Mouse (Mus musculus): ENCODE results near the gene Ano6. TPM values are rescaled to one million over a fixed set of nuclear protein-coding genes. Genes with fewer than 3 reads are reported as not detected.

Ano6 gene
- polyA plus RNA-seq, 1 experiment from 2014 or later: 32.4 TPM

GRCm38 (mm10) chr15:95929087-95929486 is 138.4 kb downstream of the Ano6 start:
- H3K4me1 ChIP-seq: peaks cover 5% of the 10 kb centered on the region
- peaks cover 7% of the 10 kb centered on the region; the same call in 1 of the 2 replicates for H3K9me3 ChIP-seq
- H3K27me3 ChIP-seq (ENCODE audit: poor library complexity, severe bottlenecking): no peaks in the 10 kb centered on the region
- WGBS: 92% methylated on average over 6 of the region's 6 CpGs
- H3K27ac ChIP-seq: no peak overlapping the region
- DNase-seq (ENCODE audit: extremely low spot score, low spot score): no peak
- no peak overlapping the region for H3K4me3 ChIP-seq
- H3K36me3 ChIP-seq (replicated peaks): peaks cover 48% of the 10 kb centered on the region

GRCm38 (mm10) chr15:95931013-95931775 is 140.6 kb downstream of the Ano6 start:
- DNase-seq (ENCODE audit: extremely low spot score, low spot score): no peak
- Histone ChIP-seq H3K4me3 (no peak overlapping the region), H3K27me3 (ENCODE audit: poor library complexity, severe bottlenecking) (no peaks in the 10 kb centered on the region), H3K36me3 (replicated peaks) (peaks cover 48% of the 10 kb centered on the region), H3K9me3 (peaks cover 7% of the 10 kb centered on the region; the same call in 1 of the 2 replicates), H3K27ac (no peak overlapping the region), H3K4me1 (peaks cover 5% of the 10 kb centered on the region)
- 93% methylated on average over 16 of the region's 16 CpGs for WGBS

- no peaks in the 10 kb centered on the region for H3K27me3 ChIP-seq (ENCODE audit: poor library complexity, severe bottlenecking)
- H3K9me3 ChIP-seq: peaks cover 7% of the 10 kb centered on the region; the same call in 1 of the 2 replicates
- 94% methylated on average over 5 of the region's 5 CpGs for WGBS
- peaks cover 49% of the 10 kb centered on the region for H3K36me3 ChIP-seq (replicated peaks)
- peaks cover 5% of the 10 kb centered on the region for H3K4me1 ChIP-seq
- DNase-seq (ENCODE audit: extremely low spot score, low spot score): no peak
- H3K4me3 ChIP-seq: no peak overlapping the region
- no peak overlapping the region for H3K27ac ChIP-seq
Measured at GRCm38 (mm10) chr15:95932358-95932757, 141.7 kb downstream of the Ano6 start.

- H3K36me3 ChIP-seq (replicated peaks): peaks cover 47% of the 10 kb centered on the region
- no peak overlapping the region for H3K4me3 ChIP-seq
- peaks cover 5% of the 10 kb centered on the region for H3K4me1 ChIP-seq
- 84% methylated on average over 11 of the region's 11 CpGs for WGBS
- H3K9me3 ChIP-seq: peaks cover 17% of the 10 kb centered on the region; the same call in 1 of the 2 replicates
- DNase-seq (ENCODE audit: extremely low spot score, low spot score): no peak
- no peak overlapping the region for H3K27ac ChIP-seq
- H3K27me3 ChIP-seq (ENCODE audit: poor library complexity, severe bottlenecking): no peaks in the 10 kb centered on the region
Measured at GRCm38 (mm10) chr15:95935141-95935540, 144.5 kb downstream of the Ano6 start.

GRCm38 (mm10) chr15:95943470-95943869 is 152.8 kb downstream of the Ano6 start:
- no peak for DNase-seq (ENCODE audit: extremely low spot score, low spot score)
- Histone ChIP-seq H3K9me3 (peaks cover 11% of the 10 kb centered on the region; the same call in 1 of the 2 replicates), H3K36me3 (replicated peaks) (peaks cover 46% of the 10 kb centered on the region), H3K27me3 (ENCODE audit: poor library complexity, severe bottlenecking) (no peaks in the 10 kb centered on the region), H3K4me1 (peaks cover 10% of the 10 kb centered on the region), H3K4me3 (no peak overlapping the region), H3K27ac (no peak overlapping the region)
- WGBS: 70% methylated on average over 4 of the region's 4 CpGs

- WGBS: 84% methylated on average over 6 of the region's 6 CpGs
Measured at GRCm38 (mm10) chr15:95944299-95944698, 153.7 kb downstream of the Ano6 start.

GRCm38 (mm10) chr15:95945951-95946708 is 155.5 kb downstream of the Ano6 start:
- 0 out of 2 replicates have a peak overlapping the region, but pooled peaks have one; percentile 51 for H3K27ac ChIP-seq
- H3K4me1 ChIP-seq: peaks cover 10% of the 10 kb centered on the region
- no peak overlapping the region for H3K4me3 ChIP-seq
- H3K36me3 ChIP-seq (replicated peaks): peaks cover 51% of the 10 kb centered on the region
- H3K27me3 ChIP-seq (ENCODE audit: poor library complexity, severe bottlenecking): no peaks in the 10 kb centered on the region
- DNase-seq (ENCODE audit: extremely low spot score, low spot score): no peak
- 63% methylated on average over 11 of the region's 11 CpGs for WGBS
- no peaks in the 10 kb centered on the region for H3K9me3 ChIP-seq

More at GRCm38 (mm10) chr15:95944299-95944698, 153.7 kb downstream of the Ano6 start:
- H3K27me3 ChIP-seq (ENCODE audit: poor library complexity, severe bottlenecking): no peaks in the 10 kb centered on the region
- H3K4me1 ChIP-seq: peaks cover 10% of the 10 kb centered on the region
- H3K9me3 ChIP-seq: peaks cover 4% of the 10 kb centered on the region; the same call in 1 of the 2 replicates
- H3K27ac ChIP-seq: no peak overlapping the region
- H3K4me3 ChIP-seq: no peak overlapping the region
- no peak for DNase-seq (ENCODE audit: extremely low spot score, low spot score)
- H3K36me3 ChIP-seq (replicated peaks): peaks cover 46% of the 10 kb centered on the region

GRCm38 (mm10) chr15:95948411-95948810 is 157.8 kb downstream of the Ano6 start:
- Histone ChIP-seq H3K27me3 (ENCODE audit: poor library complexity, severe bottlenecking) (no peaks in the 10 kb centered on the region), H3K27ac (no peak overlapping the region), H3K9me3 (no peaks in the 10 kb centered on the region), H3K36me3 (replicated peaks) (peaks cover 49% of the 10 kb centered on the region), H3K4me3 (no peak overlapping the region), H3K4me1 (peaks cover 14% of the 10 kb centered on the region)
- no peak for DNase-seq (ENCODE audit: extremely low spot score, low spot score)
- WGBS: 96% methylated on average over 18 of the region's 18 CpGs

- no peak overlapping the region for H3K27ac ChIP-seq
- no peaks in the 10 kb centered on the region for H3K27me3 ChIP-seq (ENCODE audit: poor library complexity, severe bottlenecking)
- no peak for DNase-seq (ENCODE audit: extremely low spot score, low spot score)
- WGBS: 96% methylated on average over 13 of the region's 13 CpGs
- no peaks in the 10 kb centered on the region for H3K9me3 ChIP-seq
- peaks cover 14% of the 10 kb centered on the region for H3K4me1 ChIP-seq
- H3K36me3 ChIP-seq (replicated peaks): peaks cover 54% of the 10 kb centered on the region
- no peak overlapping the region for H3K4me3 ChIP-seq
Measured at GRCm38 (mm10) chr15:95949336-95949735, 158.7 kb downstream of the Ano6 start.

GRCm38 (mm10) chr15:95951497-95951896 is 160.9 kb downstream of the Ano6 start:
- Histone ChIP-seq H3K9me3 (no peaks in the 10 kb centered on the region), H3K27me3 (ENCODE audit: poor library complexity, severe bottlenecking) (no peaks in the 10 kb centered on the region), H3K4me3 (no peak overlapping the region), H3K4me1 (peaks cover 4% of the 10 kb centered on the region; the same call in 1 of the 2 replicates), H3K27ac (no peak overlapping the region), H3K36me3 (replicated peaks) (peaks cover 74% of the 10 kb centered on the region)
- WGBS: 64% methylated on average over 5 of the region's 5 CpGs
- DNase-seq (ENCODE audit: extremely low spot score, low spot score): no peak

GRCm38 (mm10) chr15:95956692-95957091 is 166.0 kb downstream of the Ano6 start:
- no peaks in the 10 kb centered on the region for H3K9me3 ChIP-seq
- H3K4me3 ChIP-seq: no peak overlapping the region
- peaks cover 48% of the 10 kb centered on the region for H3K36me3 ChIP-seq (replicated peaks)
- 91% methylated on average over 3 of the region's 3 CpGs for WGBS
- H3K4me1 ChIP-seq: no peaks in the 10 kb centered on the region
- no peaks in the 10 kb centered on the region for H3K27me3 ChIP-seq (ENCODE audit: poor library complexity, severe bottlenecking)
- DNase-seq (ENCODE audit: extremely low spot score, low spot score): no peak
- H3K27ac ChIP-seq: no peak overlapping the region

GRCm38 (mm10) chr15:95962411-95963123 is 171.9 kb downstream of the Ano6 start:
- Histone ChIP-seq H3K27ac (no peak overlapping the region), H3K36me3 (replicated peaks) (peaks cover 27% of the 10 kb centered on the region), H3K4me3 (no peak overlapping the region), H3K27me3 (ENCODE audit: poor library complexity, severe bottlenecking) (no peaks in the 10 kb centered on the region), H3K4me1 (peaks cover 7% of the 10 kb centered on the region; the same call in 1 of the 2 replicates), H3K9me3 (no peaks in the 10 kb centered on the region)
- DNase-seq (ENCODE audit: extremely low spot score, low spot score): no peak
- 87% methylated on average over 3 of the region's 3 CpGs for WGBS
